Mouse (Mus musculus) CD4-positive helper T cell, adult 2 months (primary cell): ENCODE measurements around the gene Stox2.

ENCODE experiments used
- DNase-seq: peaks from one replicate; pipeline ENCODE4 v3.0.0-alpha.2; 2012; ENCODE audit warnings: low read depth, missing footprints, low spot score

The Stox2 gene

GRCm38 (mm10) chr8:47355340-47355906 lies 90.7 kb downstream of the Stox2 start:
- no peak for DNase-seq

- DNase-seq: no peak
Observed at GRCm38 (mm10) chr8:47354523-47355168, 91.5 kb downstream of the Stox2 start.

- no peak for DNase-seq
Observed at GRCm38 (mm10) chr8:47351914-47352701, 94.1 kb downstream of the Stox2 start.

- no peak for DNase-seq
Observed at GRCm38 (mm10) chr8:47349082-47349481, 97.1 kb downstream of the Stox2 start.

GRCm38 (mm10) chr8:47347809-47348208 lies 98.4 kb downstream of the Stox2 start:
- no peak for DNase-seq

- DNase-seq: no peak
Observed at GRCm38 (mm10) chr8:47345772-47346103, 100.4 kb downstream of the Stox2 start.

GRCm38 (mm10) chr8:47345085-47345771 lies 100.9 kb downstream of the Stox2 start:
- DNase-seq: no peak

- DNase-seq: no peak
Observed at GRCm38 (mm10) chr8:47341474-47341873, 104.7 kb downstream of the Stox2 start.

GRCm38 (mm10) chr8:47338691-47339323 lies 107.4 kb downstream of the Stox2 start:
- no peak for DNase-seq

- no peak for DNase-seq
Observed at GRCm38 (mm10) chr8:47336433-47336832, 109.7 kb downstream of the Stox2 start.

GRCm38 (mm10) chr8:47335940-47336339 lies 110.2 kb downstream of the Stox2 start:
- no peak for DNase-seq

GRCm38 (mm10) chr8:47334223-47334757 lies 111.9 kb downstream of the Stox2 start:
- no peak for DNase-seq

- DNase-seq: no peak
Observed at GRCm38 (mm10) chr8:47332941-47333340, 113.2 kb downstream of the Stox2 start.

GRCm38 (mm10) chr8:47330982-47331381 lies 115.2 kb downstream of the Stox2 start:
- DNase-seq: no peak

- no peak for DNase-seq
Observed at GRCm38 (mm10) chr8:47326348-47326747, 119.8 kb downstream of the Stox2 start.

- DNase-seq: no peak
Observed at GRCm38 (mm10) chr8:47324117-47324820, 121.9 kb downstream of the Stox2 start.

GRCm38 (mm10) chr8:47321282-47321681 lies 124.9 kb downstream of the Stox2 start:
- DNase-seq: no peak

GRCm38 (mm10) chr8:47320707-47321106 lies 125.5 kb downstream of the Stox2 start:
- no peak for DNase-seq

- no peak for DNase-seq
Observed at GRCm38 (mm10) chr8:47318468-47318867, 127.7 kb downstream of the Stox2 start.

- no peak for DNase-seq
Observed at GRCm38 (mm10) chr8:47308176-47308575, 138.0 kb downstream of the Stox2 start.

- no peak for DNase-seq
Observed at GRCm38 (mm10) chr8:47306372-47306771, 139.8 kb downstream of the Stox2 start.
